Comparison of ENCODE assay signal across 23 mouse cellular contexts in the genomic region with DNA sequence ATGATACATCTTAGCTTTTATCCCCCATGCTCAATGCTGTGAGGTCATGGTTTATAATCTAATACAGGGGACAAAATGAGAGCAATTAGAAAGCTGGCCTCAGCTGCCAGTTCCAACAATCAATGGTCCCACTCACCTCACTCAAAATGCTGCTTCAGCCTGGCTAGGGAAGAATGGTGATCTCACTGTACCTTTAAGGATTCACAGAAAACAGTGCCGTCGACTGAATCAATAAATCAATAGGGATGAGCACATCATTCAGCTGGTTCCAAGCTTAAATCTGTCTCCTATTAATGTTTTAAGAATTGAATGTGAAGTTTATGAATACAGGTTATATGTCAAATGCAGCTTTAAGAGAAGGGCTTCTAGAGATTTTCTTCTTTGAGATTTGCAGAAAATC.
"Had no signal": no experiment of that assay in that cellular context is flagged by ENCODE, and none has a peak within 500 bp of the region (broad histone marks: within the 10 kb centered on the region; RNA-seq: fewer than 3 reads in every experiment).

No protein-coding gene starts in this region.

- H3K4me3 ChIP-seq: layer of hippocampus, adult 2 months; limb, embryonic 10.5 days; limb, embryonic 13.5 days; megakaryocyte, embryonic 14.5 days; midbrain, embryonic 12.5 days; midbrain, embryonic 15.5 days; myocyte; neural tube, embryonic 13.5 days; stomach, embryonic 15.5 days had no signal

- H3K27ac ChIP-seq: kidney, postnatal 0 days; layer of hippocampus, adult 2 months; limb, embryonic 10.5 days; limb, embryonic 13.5 days; liver, embryonic 14.5 days; midbrain, embryonic 12.5 days; midbrain, embryonic 15.5 days; neural tube, embryonic 13.5 days; stomach, embryonic 15.5 days had no signal

- ATAC-seq: intestine, postnatal 0 days; liver, postnatal 0 days; lung, postnatal 0 days; midbrain, embryonic 15.5 days had no signal

- DNase-seq: kidney, adult 2 months; kidney, postnatal 25 days; layer of hippocampus, adult 9-11 months; liver, postnatal 0 days; lung, embryonic 14.5 days; right cerebral cortex, adult 18-20 months; right cerebral cortex, postnatal 25 days; spleen, adult 18-20 months; thymus, postnatal 25 days had no signal

- H3K27me3 ChIP-seq: limb, embryonic 13.5 days; megakaryocyte, embryonic 14.5 days; midbrain, embryonic 12.5 days; midbrain, embryonic 15.5 days; neural tube, embryonic 13.5 days; stomach, embryonic 15.5 days had no signal

- H3K4me2 ChIP-seq: limb, embryonic 13.5 days; liver, embryonic 11.5 days; lung, embryonic 14.5 days; midbrain, embryonic 12.5 days; midbrain, embryonic 15.5 days; neural tube, embryonic 13.5 days; stomach, embryonic 15.5 days had no signal

- H3K4me1 ChIP-seq: limb, embryonic 10.5 days; limb, embryonic 13.5 days; megakaryocyte, embryonic 14.5 days; midbrain, embryonic 12.5 days; midbrain, embryonic 15.5 days; neural tube, embryonic 13.5 days; stomach, embryonic 15.5 days had no signal

- H3K36me3 ChIP-seq: limb, embryonic 10.5 days; limb, embryonic 13.5 days; midbrain, embryonic 12.5 days; midbrain, embryonic 15.5 days; neural tube, embryonic 13.5 days; stomach, embryonic 15.5 days had no signal

- H3K9ac ChIP-seq: limb, embryonic 13.5 days; liver, embryonic 14.5 days; liver, postnatal 0 days; lung, embryonic 14.5 days; midbrain, embryonic 12.5 days; midbrain, embryonic 15.5 days; neural tube, embryonic 13.5 days; stomach, embryonic 15.5 days had no signal

- H3K9me3 ChIP-seq: limb, embryonic 10.5 days; limb, embryonic 13.5 days; megakaryocyte, embryonic 14.5 days; midbrain, embryonic 12.5 days; midbrain, embryonic 15.5 days; neural tube, embryonic 13.5 days; stomach, embryonic 15.5 days had no signal
